Mouse (Mus musculus): ENCODE measurements around the gene Spindoc. TPM values are rescaled to one million over a fixed set of nuclear protein-coding genes. Genes with fewer than 3 reads are reported as not detected.
"Not testable (repeated sequence)": the region's sequence is repeated elsewhere in the genome, so short reads cannot be mapped to it uniquely, and the experiment has no call there.

The Spindoc gene
- polyA plus RNA-seq, 1 experiment = 49.2 TPM

DNA sequence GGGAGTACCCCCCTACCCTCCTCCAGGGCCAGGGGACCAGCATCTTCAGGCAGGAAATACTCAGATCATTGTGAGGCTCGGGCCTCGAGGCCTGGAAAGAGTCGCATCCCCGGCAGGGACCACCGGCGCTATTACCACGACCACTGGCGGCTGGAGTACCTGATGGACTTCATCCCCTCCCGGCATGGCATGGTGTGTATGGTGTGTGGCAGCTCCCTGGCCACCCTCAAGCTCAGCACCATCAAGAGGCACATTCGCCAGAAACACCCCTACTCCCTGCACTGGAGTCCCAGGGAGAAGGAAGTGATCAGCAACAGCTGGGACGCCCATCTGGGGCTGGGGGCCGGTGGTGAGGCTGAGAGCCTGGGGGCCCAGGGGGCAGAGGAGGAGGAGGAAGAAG lies 37.3 kb upstream of the Spindoc start:
- peak; percentile 31 for DNase-seq (ENCODE audit: low read depth)
- TF ChIP-seq POLR2A (IDR thresholded peaks at IDR 0.05; ENCODE audit: borderline replicate concordance, extremely low read depth, insufficient read depth, insufficient read length, poor library complexity, severe bottlenecking) (no peak), CTCF (IDR thresholded peaks at IDR 0.05; ENCODE audit: borderline replicate concordance, extremely low read depth, insufficient read depth, insufficient read length) (no peak)

DNA sequence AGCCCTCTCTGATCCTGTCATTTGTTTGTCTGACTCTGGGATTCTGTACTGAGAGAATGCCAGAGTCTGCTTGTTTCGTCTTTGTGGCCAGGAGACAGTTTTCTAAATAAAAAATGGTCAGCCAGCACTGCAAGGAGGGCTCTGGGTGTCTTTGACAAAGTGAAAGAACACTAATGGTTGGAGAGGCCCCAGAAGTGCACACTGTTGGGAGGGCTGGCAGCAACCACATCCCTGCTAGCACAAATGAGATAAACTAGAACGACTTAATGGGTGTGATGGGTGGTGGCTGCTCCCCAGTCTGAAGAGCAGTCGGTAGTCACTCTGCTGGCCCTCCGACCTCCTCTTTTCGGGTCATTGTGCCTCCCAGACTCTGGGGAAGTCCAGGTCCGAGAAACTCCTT lies 36.3 kb upstream of the Spindoc start:
- peak; percentile 41 for DNase-seq (ENCODE audit: low read depth)
- TF ChIP-seq POLR2A (IDR thresholded peaks at IDR 0.05; ENCODE audit: borderline replicate concordance, extremely low read depth, insufficient read depth, insufficient read length, poor library complexity, severe bottlenecking) = no peak
- no peak for TF ChIP-seq CTCF (IDR thresholded peaks at IDR 0.05; ENCODE audit: borderline replicate concordance, extremely low read depth, insufficient read depth, insufficient read length)

DNA sequence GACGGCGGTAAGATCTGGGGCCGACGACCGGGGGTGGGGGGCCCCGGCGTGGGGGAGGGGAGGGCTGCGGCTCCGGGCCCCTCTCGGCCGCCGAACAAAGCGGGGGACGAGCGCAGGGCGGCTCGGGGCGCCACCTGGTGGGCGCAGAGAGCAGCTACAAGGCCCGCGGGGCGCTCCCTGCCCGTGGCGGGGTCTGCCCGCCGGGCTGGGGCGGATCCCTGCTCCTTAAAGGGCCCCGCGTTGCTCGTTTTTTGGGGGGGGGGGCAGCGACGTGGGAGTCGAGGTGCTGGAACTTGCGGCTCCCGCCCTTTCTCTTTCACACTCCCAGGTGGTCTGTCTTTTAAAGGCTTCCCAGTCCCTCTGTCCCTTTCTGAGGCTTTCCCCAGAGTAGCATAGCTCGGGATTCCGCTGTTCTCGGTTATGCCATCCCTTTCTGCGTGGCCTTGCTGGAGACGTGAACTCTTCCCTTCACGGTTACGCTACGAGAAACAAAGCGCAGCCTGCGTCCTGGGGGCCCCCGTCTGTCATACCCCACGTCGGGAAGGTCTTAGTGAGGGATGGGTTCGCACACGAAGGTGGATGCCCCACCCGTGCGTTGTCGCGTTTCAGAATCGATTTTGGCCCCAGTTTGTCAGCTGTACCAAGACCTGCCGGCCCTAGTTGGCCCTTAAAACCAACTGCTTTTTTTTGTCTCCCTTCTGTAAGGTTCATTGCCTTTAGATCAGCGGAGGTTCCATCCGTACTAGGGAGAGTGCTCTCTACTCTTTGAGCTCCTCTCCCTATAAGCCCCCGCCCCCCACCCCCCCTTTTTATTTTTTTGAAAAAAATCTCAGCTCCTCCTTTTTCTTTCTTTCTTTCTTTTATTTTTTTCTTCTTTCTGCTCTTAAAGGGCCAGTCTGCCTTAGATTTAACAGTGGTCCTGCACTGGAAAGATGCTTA lies 35.4 kb upstream of the Spindoc start:
- TF ChIP-seq POLR2A (IDR thresholded peaks at IDR 0.05; ENCODE audit: borderline replicate concordance, extremely low read depth, insufficient read depth, insufficient read length, poor library complexity, severe bottlenecking) (peak; percentile 41; the same call in 1 of the 2 replicates), CTCF (IDR thresholded peaks at IDR 0.05; ENCODE audit: borderline replicate concordance, extremely low read depth, insufficient read depth, insufficient read length) (peak; percentile 85)
- DNase-seq (ENCODE audit: low read depth) = peak; percentile 93

DNA sequence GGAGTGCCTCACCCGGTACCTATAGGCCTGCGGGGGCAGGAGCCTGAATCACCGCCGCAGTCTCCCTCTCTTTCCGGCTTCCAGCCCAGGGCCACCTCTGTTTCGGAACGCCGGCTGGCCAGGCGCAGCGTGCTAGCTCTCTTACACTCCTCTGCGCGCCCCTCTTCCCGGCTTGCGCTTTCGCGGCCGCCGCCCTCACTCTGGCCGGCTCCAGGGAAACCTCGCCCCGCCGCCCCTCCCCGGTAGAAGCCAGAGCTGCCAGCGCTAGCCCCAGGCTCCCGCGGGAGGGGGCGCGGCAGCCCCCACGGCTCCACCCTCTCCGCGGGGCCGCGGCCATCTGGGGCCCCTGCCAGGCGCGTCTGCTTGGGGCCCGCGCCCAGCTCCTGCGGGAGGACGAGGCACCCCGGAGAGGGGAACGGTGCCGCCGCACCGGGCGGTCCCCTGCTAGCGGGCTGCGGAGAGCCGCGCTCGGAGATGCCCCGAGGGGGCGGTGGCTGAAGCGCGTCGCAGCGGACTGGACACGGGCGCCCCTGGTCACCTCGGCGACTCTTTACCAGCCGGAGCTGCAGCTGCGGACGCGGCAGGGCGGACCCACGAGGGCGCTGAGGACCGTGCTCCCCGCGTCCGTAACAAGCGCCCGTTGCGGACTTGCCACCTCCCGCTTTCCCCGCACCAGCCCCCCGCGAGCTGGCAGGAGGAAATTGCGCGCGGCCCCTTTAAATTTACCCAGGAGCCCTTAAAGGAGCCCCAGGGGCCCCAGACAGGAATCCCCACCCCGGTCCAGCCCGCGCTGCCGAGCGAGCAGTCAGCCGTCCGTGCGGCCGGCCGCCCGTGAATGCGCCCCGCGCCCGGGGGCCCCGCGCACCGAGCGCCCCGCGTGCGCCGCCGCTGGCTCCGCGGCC lies 34.3 kb upstream of the Spindoc start, which contains the start of gene 2700081O15Rik:
TSS of gene 2700081O15Rik (plus strand) at position 792 of the 902 bp plus-strand sequence.
- DNase-seq (ENCODE audit: low read depth) = peak; percentile 92
- TF ChIP-seq POLR2A (IDR thresholded peaks at IDR 0.05; ENCODE audit: borderline replicate concordance, extremely low read depth, insufficient read depth, insufficient read length, poor library complexity, severe bottlenecking) (peak; percentile 65), CTCF (IDR thresholded peaks at IDR 0.05; ENCODE audit: borderline replicate concordance, extremely low read depth, insufficient read depth, insufficient read length) (no peak)

DNA sequence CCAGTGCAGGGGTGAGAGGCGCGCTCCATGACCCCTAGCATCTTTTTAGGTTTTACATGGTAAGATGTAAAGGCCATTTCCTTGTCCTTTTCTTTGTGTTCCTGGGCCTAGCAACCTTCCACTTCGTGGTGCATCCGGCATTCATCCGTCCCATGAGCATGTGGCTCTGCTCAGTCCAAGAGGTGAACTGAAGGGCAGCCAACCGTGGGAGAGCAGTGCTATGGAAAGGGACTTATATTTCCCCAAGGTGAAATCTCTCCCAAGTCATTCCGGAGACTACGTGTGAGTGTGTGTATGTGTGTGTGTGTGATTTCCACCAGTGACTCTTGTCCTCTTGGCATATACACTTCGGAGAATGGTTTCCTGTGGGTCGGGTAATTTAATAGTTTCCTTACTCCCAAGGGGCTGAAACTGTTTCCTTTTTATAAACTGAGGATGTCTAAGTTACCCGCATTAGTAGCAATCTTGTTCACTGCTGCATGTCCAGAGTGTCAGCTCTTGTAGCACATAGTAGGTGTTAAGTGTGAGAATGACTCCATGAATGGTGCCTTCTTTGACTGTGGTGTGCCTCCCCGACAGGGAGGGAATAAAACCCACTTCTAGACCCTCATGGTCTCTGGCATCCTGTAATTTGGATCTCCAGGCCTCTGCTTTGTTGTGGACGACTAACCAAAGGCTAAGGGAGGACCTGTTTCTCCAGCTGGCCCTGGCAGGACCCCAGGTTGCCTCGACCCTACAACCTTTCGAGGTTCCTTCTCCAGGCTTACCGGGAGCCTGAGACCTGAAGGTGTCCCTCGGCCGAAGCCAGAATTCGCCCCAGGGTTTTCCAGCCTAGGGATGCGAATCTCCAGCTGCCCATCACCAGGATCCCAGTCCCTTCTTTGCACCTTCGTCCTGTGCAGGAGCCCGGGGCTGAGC lies 33.4 kb upstream of the Spindoc start:
- TF ChIP-seq POLR2A (IDR thresholded peaks at IDR 0.05; ENCODE audit: borderline replicate concordance, extremely low read depth, insufficient read depth, insufficient read length, poor library complexity, severe bottlenecking) (no peak), CTCF (IDR thresholded peaks at IDR 0.05; ENCODE audit: borderline replicate concordance, extremely low read depth, insufficient read depth, insufficient read length) (no peak)

DNA sequence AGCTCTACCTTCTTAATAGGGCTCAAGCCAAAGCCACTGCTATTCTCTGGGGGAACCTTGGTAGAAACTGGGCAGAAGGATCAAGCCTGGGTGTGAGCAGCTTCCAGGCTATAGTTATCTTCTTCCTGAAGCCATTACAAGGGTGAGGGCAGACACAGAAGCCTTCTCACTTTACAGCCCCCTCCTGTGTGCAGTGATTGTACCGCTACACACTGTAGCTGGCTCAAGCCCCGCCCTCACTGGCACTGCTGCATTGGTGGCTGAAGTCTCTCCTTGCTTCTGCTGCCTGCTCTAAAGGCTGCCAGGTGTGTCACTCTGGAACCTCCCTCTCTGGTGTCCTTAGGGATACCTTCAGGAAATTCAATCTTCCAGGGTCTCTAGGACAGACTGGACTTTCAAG lies 29.6 kb upstream of the Spindoc start:
- DNase-seq (ENCODE audit: low read depth) = no peak
- TF ChIP-seq POLR2A (IDR thresholded peaks at IDR 0.05; ENCODE audit: borderline replicate concordance, extremely low read depth, insufficient read depth, insufficient read length, poor library complexity, severe bottlenecking) (no peak), CTCF (IDR thresholded peaks at IDR 0.05; ENCODE audit: borderline replicate concordance, extremely low read depth, insufficient read depth, insufficient read length) (no peak)

More for the DNA sequence above, 33.4 kb upstream of the Spindoc start:
- no peak for DNase-seq (ENCODE audit: low read depth)

DNA sequence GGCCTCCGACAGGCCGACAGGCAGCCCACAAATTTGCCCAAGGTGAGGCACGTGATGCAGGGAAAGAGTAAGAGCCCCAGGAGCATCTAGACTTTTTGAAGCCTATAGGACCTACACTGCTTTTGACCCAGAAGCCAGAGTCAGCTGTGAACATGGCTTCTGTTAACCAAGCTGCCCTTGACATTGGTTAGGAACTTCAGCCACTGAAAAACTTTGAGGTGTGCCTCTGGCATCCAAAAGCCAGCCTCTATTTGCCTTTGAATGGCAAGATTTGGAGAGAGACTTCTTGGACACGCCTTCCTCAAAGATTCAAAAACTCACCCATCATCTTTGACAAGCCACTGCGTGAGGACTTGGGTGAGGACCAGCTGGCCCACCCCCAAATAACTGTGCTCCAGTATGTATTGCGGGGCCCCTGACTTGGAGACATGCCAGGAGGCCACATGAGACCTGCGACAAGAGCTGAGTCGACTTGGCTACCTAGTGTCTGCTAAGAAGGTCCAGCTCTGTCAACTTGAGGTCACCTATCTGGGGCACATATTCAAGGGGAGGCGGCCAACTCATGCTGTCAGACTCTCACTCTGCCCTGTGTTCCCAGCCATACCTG lies 21.9 kb upstream of the Spindoc start:
- peak; percentile 43 for DNase-seq (ENCODE audit: low read depth)
- no peak for TF ChIP-seq CTCF (IDR thresholded peaks at IDR 0.05; ENCODE audit: borderline replicate concordance, extremely low read depth, insufficient read depth, insufficient read length)
- TF ChIP-seq POLR2A (IDR thresholded peaks at IDR 0.05; ENCODE audit: borderline replicate concordance, extremely low read depth, insufficient read depth, insufficient read length, poor library complexity, severe bottlenecking) = no peak

DNA sequence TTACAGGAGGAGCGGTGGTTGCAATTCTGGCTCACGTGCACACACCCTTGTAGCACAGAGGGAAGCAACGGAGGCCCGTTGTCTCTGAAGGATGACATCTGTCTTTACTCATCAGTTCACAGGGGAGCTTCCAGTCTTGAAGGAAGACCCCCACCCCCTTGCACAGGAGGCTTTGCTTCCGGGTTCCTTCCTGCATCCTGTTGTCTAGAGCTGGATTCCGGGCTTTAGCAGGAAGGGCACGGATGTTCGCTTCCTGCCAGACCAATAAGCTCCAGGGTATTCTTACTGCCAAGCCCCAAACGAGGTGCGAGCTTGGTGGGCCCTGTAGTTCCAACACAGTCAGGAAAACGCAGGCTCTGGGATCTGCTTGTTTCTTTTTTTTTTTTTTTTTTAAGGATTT lies 17.8 kb upstream of the Spindoc start:
- DNase-seq (ENCODE audit: low read depth) = peak; percentile 5

DNA sequence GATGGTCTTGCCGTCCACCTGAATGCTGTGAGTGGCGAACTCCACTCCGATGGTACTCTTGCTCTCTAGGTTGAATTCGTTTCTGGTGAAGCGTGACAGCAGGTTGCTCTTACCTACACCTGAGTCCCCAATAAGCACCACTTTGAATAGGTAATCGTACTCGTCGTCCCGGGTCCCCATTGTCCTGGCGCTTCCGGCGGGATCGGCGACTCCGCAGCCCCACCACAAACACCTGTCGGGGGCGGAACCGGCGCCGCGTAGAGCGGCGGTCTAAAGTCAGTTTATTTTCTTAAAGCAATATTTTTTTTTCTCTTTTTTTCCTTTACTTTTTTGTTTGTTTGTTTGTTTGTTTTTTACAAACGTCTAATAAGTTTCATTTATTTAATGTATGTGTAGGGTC lies 16.1 kb upstream of the Spindoc start:
- not testable (repeated sequence) for DNase-seq (ENCODE audit: low read depth)

More for the DNA sequence above, 17.8 kb upstream of the Spindoc start:
- TF ChIP-seq CTCF (IDR thresholded peaks at IDR 0.05; ENCODE audit: borderline replicate concordance, extremely low read depth, insufficient read depth, insufficient read length) = no peak
- no peak for TF ChIP-seq POLR2A (IDR thresholded peaks at IDR 0.05; ENCODE audit: borderline replicate concordance, extremely low read depth, insufficient read depth, insufficient read length, poor library complexity, severe bottlenecking)

DNA sequence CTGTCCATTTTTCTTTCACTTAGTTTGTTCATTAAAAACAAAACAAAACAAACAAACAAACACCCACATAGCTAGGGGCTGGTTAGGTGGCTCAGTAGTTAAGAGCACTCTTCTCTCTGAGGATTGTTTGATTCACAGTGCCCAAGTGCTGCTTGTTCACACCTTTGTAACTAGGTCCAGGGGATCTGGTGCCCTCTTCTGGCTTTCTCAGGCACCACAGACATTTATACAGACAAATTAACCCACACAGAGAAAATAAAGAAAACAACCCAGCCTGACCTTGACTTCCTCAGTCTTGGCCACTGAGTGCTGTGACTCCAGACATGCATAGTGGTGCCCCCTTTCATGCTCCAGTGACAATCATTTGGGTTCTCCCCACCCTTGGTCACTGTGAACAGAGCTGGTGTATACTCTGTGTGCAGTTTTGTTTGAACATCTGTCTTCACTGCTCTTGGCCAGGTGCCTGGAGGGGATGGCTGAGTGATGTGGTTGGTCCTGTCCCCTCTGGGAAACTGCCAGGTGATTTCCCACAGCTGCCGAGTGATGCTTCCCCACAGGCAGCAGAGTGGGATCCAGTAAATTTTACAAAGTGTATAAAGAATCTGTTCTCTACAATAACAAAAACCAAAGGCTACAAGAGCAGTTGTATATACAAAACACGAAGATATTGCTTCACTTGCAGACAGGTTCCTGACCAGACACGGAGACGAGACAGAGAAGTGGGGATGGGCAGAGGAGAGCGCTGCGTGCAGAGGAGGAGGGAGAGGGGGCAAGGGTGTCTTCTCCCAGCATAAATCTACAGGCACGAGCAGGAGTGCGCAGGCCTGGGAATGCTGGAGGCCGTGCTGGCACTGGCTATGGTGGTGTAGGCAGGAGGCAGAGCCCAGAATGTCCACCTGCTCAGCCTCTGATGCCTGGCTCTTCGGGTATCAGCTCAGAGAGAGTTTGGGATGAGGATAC lies 14.4 kb upstream of the Spindoc start:
- peak; percentile 26 for DNase-seq (ENCODE audit: low read depth)

Measured in brain, embryonic 14.5 days (tissue).